Mouse (Mus musculus) thymus, adult 2 months (tissue): ENCODE data around the gene Lnp1.

Source experiments
- CTCF ChIP-seq: fragments of 200-500 bp; IDR thresholded peaks from 2 replicates; pipeline ENCODE4 v1.5.1; 2012; ENCODE audit warnings: mild to moderate bottlenecking, control low read depth, low read length, moderate library complexity, borderline replicate concordance; ENCODE audit not compliant: control insufficient read depth, poor library complexity, insufficient read depth; ENCODE audit errors: extremely low read depth
- POLR2A ChIP-seq: fragments of 200-500 bp; IDR thresholded peaks from 2 replicates; pipeline ENCODE4 v1.6.1; 2012; ENCODE audit warnings: mild to moderate bottlenecking, low read length, control low read depth, moderate library complexity; ENCODE audit not compliant: control insufficient read depth, poor library complexity, insufficient read depth; ENCODE audit errors: extremely low read depth

DNA sequence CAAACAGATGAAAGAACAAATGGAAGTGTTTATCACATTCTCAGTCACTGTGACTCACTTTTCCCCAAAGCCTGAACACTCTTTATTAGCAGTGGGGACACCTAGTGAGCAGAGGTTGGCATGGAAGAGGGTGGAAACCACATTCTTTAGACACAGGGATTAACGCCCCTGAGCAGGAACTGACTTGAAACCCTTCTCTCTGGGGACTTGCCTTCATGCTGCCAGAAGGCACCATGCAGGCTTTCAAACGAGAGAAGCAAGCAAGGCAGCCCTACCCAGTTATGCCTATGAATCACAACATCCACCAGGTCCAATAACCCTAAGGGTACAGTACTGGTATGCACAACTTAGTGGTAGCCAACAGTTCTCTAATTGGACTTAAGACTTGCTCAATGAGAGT lies 54.5 kb downstream of the Lnp1 start:
- no peak for TF ChIP-seq CTCF
- no peak for TF ChIP-seq POLR2A
